Mouse (Mus musculus): ENCODE data around the gene B3gat3. TPM values are rescaled to one million over a fixed set of nuclear protein-coding genes. Genes with fewer than 3 reads are reported as not detected.

The B3gat3 gene
- polyA plus RNA-seq, 1 experiment from 2014 or later: 37.8 TPM

DNA sequence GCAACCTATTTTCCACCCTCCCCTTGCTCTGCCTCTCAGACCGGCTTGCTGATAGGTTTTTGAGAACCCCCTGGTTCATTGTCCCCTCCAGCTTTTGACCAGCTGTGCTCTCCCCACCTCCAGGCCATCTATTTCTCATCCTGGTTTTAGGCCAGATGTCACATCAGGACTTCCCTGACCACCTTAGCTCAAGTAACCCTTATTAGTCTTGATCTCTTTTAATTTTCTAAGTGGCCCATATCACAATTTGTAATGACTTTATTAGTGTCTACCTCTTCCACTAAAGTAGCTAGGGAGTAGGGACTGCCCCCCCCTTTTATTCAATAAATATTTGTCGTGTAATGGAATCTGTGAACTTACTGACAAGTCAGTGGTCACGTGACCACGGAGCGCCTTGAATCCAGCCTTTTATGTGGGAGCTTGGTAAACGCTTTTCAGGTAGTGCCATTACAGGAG lies 690 bp downstream of the B3gat3 start:
- no peaks in the 10 kb centered on the region for H3K27me3 ChIP-seq (ENCODE audit: insufficient read depth, low read length)
- WGBS: under 1% methylated on average over 6 of the region's 6 CpGs
- ATAC-seq (ENCODE audit: insufficient read depth): peak; percentile 0; the same call in 1 of the 2 replicates
- H3K9ac ChIP-seq: peak overlapping the region; percentile 73
- TF ChIP-seq CTCF (IDR thresholded peaks at IDR 0.05; ENCODE audit: low read depth): no peak
- peak overlapping the region; percentile 89 for H3K4me2 ChIP-seq
- no peaks in the 10 kb centered on the region for H3K9me3 ChIP-seq (ENCODE audit: low read depth, low read length)
- peak overlapping the region; percentile 83 for H3K4me3 ChIP-seq (ENCODE audit: low read depth, low read length)
- peak; percentile 79 for DNase-seq
- peaks cover 29% of the 10 kb centered on the region for H3K36me3 ChIP-seq (ENCODE audit: insufficient read depth)
- no peaks in the 10 kb centered on the region for H3K4me1 ChIP-seq (ENCODE audit: insufficient read depth)
- H3K27ac ChIP-seq (ENCODE audit: low read depth): peak overlapping the region; percentile 89

GRCm38 (mm10) chr19:8921741-8922140 lies 1.6 kb downstream of the B3gat3 start:
- H3K4me3 ChIP-seq (ENCODE audit: low read depth, low read length): peak overlapping the region; percentile 83
- TF ChIP-seq CTCF (IDR thresholded peaks at IDR 0.05; ENCODE audit: low read depth): no peak
- 75% methylated on average over 9 of the region's 9 CpGs for WGBS
- DNase-seq (no peak), ATAC-seq (ENCODE audit: insufficient read depth) (no peak)
- no peak overlapping the region; the same call in 1 of the 2 replicates for H3K9ac ChIP-seq
- no peak overlapping the region for H3K27ac ChIP-seq (ENCODE audit: low read depth)
- H3K27me3 ChIP-seq (ENCODE audit: insufficient read depth, low read length): no peaks in the 10 kb centered on the region
- H3K4me2 ChIP-seq: peak overlapping the region; percentile 89
- H3K36me3 ChIP-seq (ENCODE audit: insufficient read depth): peaks cover 29% of the 10 kb centered on the region
- H3K4me1 ChIP-seq (ENCODE audit: insufficient read depth): no peaks in the 10 kb centered on the region
- no peaks in the 10 kb centered on the region for H3K9me3 ChIP-seq (ENCODE audit: low read depth, low read length)

- H3K9ac ChIP-seq: no peak overlapping the region
- no peaks in the 10 kb centered on the region for H3K4me1 ChIP-seq (ENCODE audit: insufficient read depth)
- no peaks in the 10 kb centered on the region for H3K27me3 ChIP-seq (ENCODE audit: insufficient read depth, low read length)
- H3K4me3 ChIP-seq (ENCODE audit: low read depth, low read length): no peak overlapping the region
- DNase-seq (no peak), ATAC-seq (ENCODE audit: insufficient read depth) (no peak)
- peaks cover 41% of the 10 kb centered on the region for H3K36me3 ChIP-seq (ENCODE audit: insufficient read depth)
- WGBS: 84% methylated on average over 2 of the region's 2 CpGs
- no peak for TF ChIP-seq CTCF (IDR thresholded peaks at IDR 0.05; ENCODE audit: low read depth)
- H3K9me3 ChIP-seq (ENCODE audit: low read depth, low read length): no peaks in the 10 kb centered on the region
- H3K4me2 ChIP-seq: no peak overlapping the region
- no peak overlapping the region for H3K27ac ChIP-seq (ENCODE audit: low read depth)
These were observed 6.6 kb downstream of the B3gat3 start for GRCm38 (mm10) chr19:8926766-8927165.

- H3K27ac ChIP-seq (ENCODE audit: low read depth): no peak overlapping the region
- H3K4me2 ChIP-seq: no peak overlapping the region
- H3K36me3 ChIP-seq (ENCODE audit: insufficient read depth): peaks cover 41% of the 10 kb centered on the region
- H3K9me3 ChIP-seq (ENCODE audit: low read depth, low read length): no peaks in the 10 kb centered on the region
- no peaks in the 10 kb centered on the region for H3K27me3 ChIP-seq (ENCODE audit: insufficient read depth, low read length)
- ATAC-seq (ENCODE audit: insufficient read depth): no peak
- H3K9ac ChIP-seq: no peak overlapping the region
- TF ChIP-seq CTCF (IDR thresholded peaks at IDR 0.05; ENCODE audit: low read depth): no peak
- DNase-seq: no peak
- H3K4me3 ChIP-seq (ENCODE audit: low read depth, low read length): no peak overlapping the region
- 81% methylated on average over 12 of the region's 12 CpGs for WGBS
- no peaks in the 10 kb centered on the region for H3K4me1 ChIP-seq (ENCODE audit: insufficient read depth)
These were observed 7.8 kb downstream of the B3gat3 start for GRCm38 (mm10) chr19:8927891-8928525.

DNA sequence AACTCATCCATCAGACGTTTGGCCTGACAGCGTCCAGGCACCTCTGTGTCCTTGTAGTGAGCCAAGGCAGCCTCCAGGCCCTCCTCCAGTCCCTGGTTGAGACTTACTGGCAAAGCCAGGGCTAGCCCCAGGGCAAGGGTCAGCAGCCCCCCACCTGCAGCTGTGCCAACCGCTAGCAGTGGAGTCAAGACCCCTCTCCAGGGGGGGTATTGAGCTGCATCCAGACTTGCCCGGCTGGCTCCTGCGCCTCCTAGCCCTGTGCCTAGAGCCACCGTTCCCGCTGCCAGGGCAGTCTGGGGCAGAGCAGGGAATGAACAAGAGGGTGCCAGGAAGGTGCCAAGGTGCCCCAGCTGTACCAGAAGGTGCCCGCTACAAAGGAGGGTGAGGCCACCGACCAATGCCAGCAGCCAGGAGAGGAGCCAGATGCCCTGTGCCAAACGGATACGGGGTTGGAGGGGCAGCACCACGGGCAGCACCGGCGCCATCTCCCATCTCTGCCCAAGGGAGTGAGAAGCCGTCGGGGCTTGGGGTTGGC lies 8.6 kb downstream of the B3gat3 start:
- Histone ChIP-seq H3K4me2 (peak overlapping the region; percentile 82), H3K36me3 (ENCODE audit: insufficient read depth) (peaks cover 41% of the 10 kb centered on the region), H3K9me3 (ENCODE audit: low read depth, low read length) (no peaks in the 10 kb centered on the region), H3K4me3 (ENCODE audit: low read depth, low read length) (peak overlapping the region; percentile 82), H3K27me3 (ENCODE audit: insufficient read depth, low read length) (no peaks in the 10 kb centered on the region), H3K4me1 (ENCODE audit: insufficient read depth) (no peaks in the 10 kb centered on the region), H3K9ac (peak overlapping the region; percentile 79), H3K27ac (ENCODE audit: low read depth) (peak overlapping the region; percentile 82)
- WGBS: 23% methylated on average over 16 of the region's 16 CpGs
- ATAC-seq (ENCODE audit: insufficient read depth): peak; percentile 15; the same call in 1 of the 2 replicates
- no peak for DNase-seq
- no peak for TF ChIP-seq CTCF (IDR thresholded peaks at IDR 0.05; ENCODE audit: low read depth)

- under 1% methylated on average over 72 of the region's 74 CpGs for WGBS
These were observed 9.3 kb downstream of the B3gat3 start, which contains the start of the genes Rom1 and Eml3 for GRCm38 (mm10) chr19:8929224-8930088. TSS of gene Rom1 (minus strand) at chr19:8929356. TSS of gene Eml3 (plus strand) at chr19:8929552.

More at GRCm38 (mm10) chr19:8929224-8930088, 9.3 kb downstream of the B3gat3 start, which contains the start of the genes Rom1 and Eml3:
- peak; percentile 84 for ATAC-seq (ENCODE audit: insufficient read depth)
- H3K4me3 ChIP-seq (ENCODE audit: low read depth, low read length): peak within 1 kb of the TSS; percentile 82
- peak; percentile 88 for DNase-seq
- H3K27me3 ChIP-seq (ENCODE audit: insufficient read depth, low read length): no peaks in the 10 kb centered on the region
- H3K36me3 ChIP-seq (ENCODE audit: insufficient read depth): peaks cover 48% of the 10 kb centered on the region
- peak within 1 kb of the TSS; percentile 82 for H3K4me2 ChIP-seq
- peak; percentile 55 for TF ChIP-seq CTCF (IDR thresholded peaks at IDR 0.05; ENCODE audit: low read depth)
- H3K9me3 ChIP-seq (ENCODE audit: low read depth, low read length): no peaks in the 10 kb centered on the region
- peak within 1 kb of the TSS; percentile 79 for H3K9ac ChIP-seq
- H3K27ac ChIP-seq (ENCODE audit: low read depth): peak within 1 kb of the TSS; percentile 82
- H3K4me1 ChIP-seq (ENCODE audit: insufficient read depth): no peaks in the 10 kb centered on the region
